Mouse (Mus musculus) hindbrain, embryonic 15.5 days (tissue): ENCODE results near the gene Olfr1217. TPM values are rescaled to one million over a fixed set of nuclear protein-coding genes. Genes with fewer than 3 reads are reported as not detected.
"Not testable (repeated sequence)": the region's sequence is repeated elsewhere in the genome, so short reads cannot be mapped to it uniquely, and the experiment has no call there.

Source experiments
- ATAC-seq: fragments of 200-750 bp; cut with Nextera tagmentation; 2 replicates; pipeline ENCODE4 v1.8.0; 2017; ENCODE audit warnings: low read depth, moderate number of reproducible peaks, moderate TSS enrichment; ENCODE audit not compliant: low FRiP score
- H3K27ac ChIP-seq: fragments of 300-500 bp; sonication (generic); replicated peaks from 2 replicates; pipeline ENCODE4 v1.5.1; 2015; ENCODE audit warnings: mild to moderate bottlenecking, inconsistent platforms
- H3K27me3 ChIP-seq: fragments of 300-500 bp; sonication (generic); 2 replicates; pipeline ENCODE4 v1.6.1; 2015; ENCODE audit warnings: control low read depth, inconsistent platforms
- H3K36me3 ChIP-seq: fragments of 300-500 bp; sonication (generic); 2 replicates; pipeline ENCODE4 v1.6.1; 2015; ENCODE audit warnings: control low read depth, inconsistent platforms
- H3K4me1 ChIP-seq: fragments of 300-500 bp; sonication (generic); replicated peaks from 2 replicates; pipeline ENCODE4 v1.6.1; 2015; ENCODE audit warnings: control low read depth, inconsistent platforms
- H3K4me2 ChIP-seq: fragments of 300-500 bp; sonication (generic); 2 replicates; pipeline ENCODE4 v1.6.1; 2015; ENCODE audit warnings: moderate library complexity, mild to moderate bottlenecking, inconsistent platforms
- H3K4me3 ChIP-seq: fragments of 300-500 bp; sonication (generic); 2 replicates; pipeline ENCODE4 v1.5.1; 2015; ENCODE audit warnings: mild to moderate bottlenecking, inconsistent platforms
- H3K9ac ChIP-seq: fragments of 300-500 bp; sonication (generic); 2 replicates; pipeline ENCODE4 v1.6.1; 2015; ENCODE audit warnings: inconsistent platforms
- H3K9me3 ChIP-seq: fragments of 300-500 bp; sonication (generic); 2 replicates; pipeline ENCODE4 v1.6.1; 2016; ENCODE audit warnings: control low read depth, inconsistent platforms
- WGBS: fragments of 180-500 bp; shearing (Covaris S2); methylation state at CpG from one replicate; pipeline ENCODE4 v1.1.7; 2015; 5-methylcytosine and 5-hydroxymethylcytosine counted together
- polyA plus RNA-seq: library from polyadenylated mRNA; unstranded; fragments of >200 nt; fragmentation: Nextera tagmentation; extraction: Ambion mirVana; gene quantifications from 2 replicates; pipeline ENCODE4 v1.2.1, GENCODE M21; 2015

Olfr1217 gene
- polyA plus RNA-seq: not detected in 2 replicates

DNA sequence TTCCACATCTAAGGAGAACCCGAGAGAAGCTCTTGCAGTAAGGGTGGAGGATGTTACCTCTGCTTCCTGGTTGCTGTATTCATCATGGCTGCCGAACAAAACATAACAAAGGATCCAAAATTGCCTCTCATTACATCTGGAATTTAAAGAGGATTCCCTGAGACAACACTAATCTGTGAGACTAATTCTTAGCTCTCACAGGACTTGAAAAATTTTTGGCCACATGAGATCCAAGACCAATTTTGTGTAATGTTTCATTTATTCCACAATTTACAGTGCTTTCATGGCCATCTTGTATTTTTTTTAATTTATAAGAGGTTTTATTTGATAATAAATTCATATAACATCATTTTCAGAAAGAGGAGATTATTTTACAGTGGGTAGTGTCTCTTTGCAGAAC lies at the start of gene Olfr1217:
TSS of gene Olfr1217 (minus strand) at position 101 of the 400 bp plus-strand sequence.
- H3K4me1 ChIP-seq: no peaks in the 10 kb centered on the region
- no peaks in the 10 kb centered on the region for H3K27me3 ChIP-seq
- no peak within 1 kb of the TSS for H3K4me2 ChIP-seq
- H3K9me3 ChIP-seq: no peaks in the 10 kb centered on the region
- H3K27ac ChIP-seq: no peak within 1 kb of the TSS
- H3K9ac ChIP-seq: no peak within 1 kb of the TSS
- H3K36me3 ChIP-seq: no peaks in the 10 kb centered on the region
- no peak within 1 kb of the TSS for H3K4me3 ChIP-seq
- ATAC-seq: no peak
- 84% methylated on average over 2 of the region's 2 CpGs for WGBS

DNA sequence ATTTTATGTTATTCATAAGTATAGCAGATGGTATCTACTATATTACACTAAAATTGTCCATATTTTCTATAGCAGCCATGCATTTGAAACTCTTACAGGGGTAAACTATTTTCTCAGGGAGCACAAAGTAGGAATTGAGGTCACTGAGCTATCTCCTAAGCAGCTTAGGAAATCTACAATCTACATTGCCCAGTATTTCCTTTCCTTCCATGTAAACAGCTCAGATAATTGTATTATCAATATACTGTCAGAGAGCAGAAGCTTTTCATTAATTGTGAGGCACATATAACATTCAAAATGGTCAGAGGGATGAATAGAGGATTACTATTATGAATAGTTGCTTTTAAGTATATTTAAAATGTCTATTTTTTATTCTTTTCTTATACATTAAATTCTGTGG lies 49.6 kb upstream of the Olfr1217 start:
- H3K36me3 ChIP-seq: no peaks in the 10 kb centered on the region
- H3K9me3 ChIP-seq: no peaks in the 10 kb centered on the region
- no peak overlapping the region for H3K4me3 ChIP-seq
- H3K4me2 ChIP-seq: no peak overlapping the region
- no peak for ATAC-seq
- no peaks in the 10 kb centered on the region for H3K4me1 ChIP-seq
- no peaks in the 10 kb centered on the region for H3K27me3 ChIP-seq
- no peak overlapping the region for H3K27ac ChIP-seq
- H3K9ac ChIP-seq: no peak overlapping the region

DNA sequence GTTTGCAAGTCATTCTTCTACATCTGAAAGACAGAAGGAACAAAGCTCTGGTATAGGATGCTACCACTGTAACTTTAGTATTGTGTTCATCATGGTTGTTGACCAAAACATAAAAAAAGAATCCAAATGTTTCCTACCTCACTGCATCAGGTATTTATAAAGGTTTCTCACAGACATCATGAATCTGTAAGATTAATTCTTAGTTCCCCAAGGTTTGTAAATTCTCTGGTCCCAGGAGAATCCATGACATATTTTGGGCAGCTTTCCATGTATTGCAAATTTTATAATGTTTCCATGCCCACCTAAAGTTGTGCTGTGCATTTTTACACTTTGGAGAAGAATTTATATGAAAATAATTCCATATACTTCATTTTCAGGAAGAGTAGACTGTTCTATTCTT lies 29.2 kb upstream of the Olfr1217 start, which contains the start of gene Olfr1218:
TSS of gene Olfr1218 (minus strand) at position 101 of the 400 bp plus-strand sequence.
- H3K27ac ChIP-seq: no peak within 1 kb of the TSS
- no peak within 1 kb of the TSS for H3K9ac ChIP-seq
- H3K36me3 ChIP-seq: no peaks in the 10 kb centered on the region
- H3K4me2 ChIP-seq: no peak within 1 kb of the TSS
- no peaks in the 10 kb centered on the region for H3K27me3 ChIP-seq
- no peak within 1 kb of the TSS for H3K4me3 ChIP-seq
- ATAC-seq: no peak
- no peaks in the 10 kb centered on the region for H3K9me3 ChIP-seq
- H3K4me1 ChIP-seq: no peaks in the 10 kb centered on the region

DNA sequence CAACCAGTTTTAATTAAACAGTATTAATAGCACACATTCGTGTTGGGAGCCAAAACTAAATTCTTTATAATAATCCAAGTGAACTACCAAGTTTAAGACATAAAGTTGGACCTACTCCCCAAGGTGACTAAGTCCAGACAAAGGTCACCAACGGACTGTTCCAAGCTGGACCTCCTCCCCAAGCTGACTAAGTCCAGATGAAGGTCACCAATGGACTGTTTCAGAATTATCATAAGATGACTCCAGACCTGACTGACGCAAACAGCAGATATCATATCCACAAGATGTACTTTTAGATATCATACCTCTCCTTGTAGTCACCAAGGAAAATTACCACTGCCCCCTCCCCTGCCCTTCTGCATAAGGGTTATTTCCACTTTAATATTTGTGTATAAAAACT lies 10.4 kb downstream of the Olfr1217 start:
- H3K4me1 ChIP-seq, H3K27ac ChIP-seq, H3K9me3 ChIP-seq, H3K36me3 ChIP-seq, H3K4me3 ChIP-seq, H3K9ac ChIP-seq, H3K27me3 ChIP-seq, H3K4me2 ChIP-seq, ATAC-seq: not testable (repeated sequence)
- WGBS: 80% methylated on average over 3 of the region's 3 CpGs

DNA sequence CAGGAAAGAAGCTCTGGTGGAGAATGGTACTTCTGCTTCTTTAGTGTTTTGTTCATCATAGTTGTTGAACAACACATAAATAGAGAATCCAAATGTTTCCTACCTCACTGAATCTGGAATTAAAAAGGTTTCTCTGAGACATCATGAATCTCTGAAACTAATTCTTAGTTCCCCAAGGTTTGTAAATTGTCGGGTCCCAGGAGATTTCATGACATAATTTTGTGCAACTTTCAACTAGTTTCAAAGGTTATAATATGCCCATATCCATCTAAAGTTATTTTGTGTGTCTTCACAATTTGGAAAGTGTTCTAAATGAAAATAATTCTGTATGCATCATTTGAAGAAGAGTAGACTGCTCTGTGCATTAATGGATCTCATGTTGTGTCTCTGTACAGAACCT lies 13.6 kb downstream of the Olfr1217 start, which contains the start of gene Olfr1216:
TSS of gene Olfr1216 (minus strand) at position 101 of the 400 bp plus-strand sequence.
- Histone ChIP-seq H3K27ac (no peak within 1 kb of the TSS), H3K9me3 (no peaks in the 10 kb centered on the region), H3K4me3 (no peak within 1 kb of the TSS), H3K27me3 (no peaks in the 10 kb centered on the region), H3K4me1 (no peaks in the 10 kb centered on the region), H3K36me3 (no peaks in the 10 kb centered on the region), H3K4me2 (no peak within 1 kb of the TSS), H3K9ac (no peak within 1 kb of the TSS)
- no peak for ATAC-seq
- 84% methylated on average over 1 of the region's 1 CpGs for WGBS

DNA sequence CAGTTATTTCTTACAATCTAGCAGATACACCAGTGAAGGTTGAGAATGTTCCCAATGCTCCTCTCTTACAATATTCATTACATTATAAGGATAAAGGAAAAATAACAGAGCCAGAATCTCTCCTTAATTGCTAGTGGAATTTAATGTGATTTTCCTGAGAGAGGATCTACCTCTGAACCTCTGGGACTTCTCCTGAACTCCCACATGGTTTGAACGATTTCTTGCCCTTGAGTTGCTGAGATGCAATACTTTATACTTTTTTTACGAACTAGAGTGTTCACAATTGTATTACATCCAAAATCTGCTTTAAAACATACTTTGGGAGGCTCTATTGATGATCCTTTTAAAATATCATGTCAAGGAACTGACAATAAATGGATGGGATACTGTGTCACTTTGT lies 25.0 kb downstream of the Olfr1217 start, which contains the start of gene Olfr1215:
TSS of gene Olfr1215 (minus strand) at position 101 of the 400 bp plus-strand sequence.
- Histone ChIP-seq H3K27ac (no peak within 1 kb of the TSS), H3K4me2 (no peak within 1 kb of the TSS), H3K27me3 (no peaks in the 10 kb centered on the region), H3K4me3 (no peak within 1 kb of the TSS), H3K36me3 (no peaks in the 10 kb centered on the region), H3K4me1 (no peaks in the 10 kb centered on the region), H3K9ac (no peak within 1 kb of the TSS), H3K9me3 (no peaks in the 10 kb centered on the region)
- no peak for ATAC-seq
- WGBS: 70% methylated on average over 2 of the region's 2 CpGs

DNA sequence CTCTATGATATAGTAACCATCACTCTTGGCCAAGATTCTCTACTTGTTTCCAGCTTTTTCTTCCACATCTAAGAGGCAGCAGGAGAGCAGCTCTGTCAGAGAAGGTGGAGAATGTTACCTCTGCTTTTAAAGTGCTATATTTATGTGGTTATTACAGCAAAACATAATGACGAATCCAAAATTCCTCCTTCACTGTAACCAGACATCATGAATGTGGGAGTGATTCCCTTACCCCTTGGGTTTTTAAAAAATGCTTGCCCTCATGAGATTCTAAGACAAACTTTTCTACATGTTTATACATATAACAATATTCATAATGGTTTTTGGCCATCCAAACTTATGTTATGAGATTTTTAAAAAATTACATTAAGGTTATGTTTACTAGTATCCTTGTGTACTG lies 39.3 kb downstream of the Olfr1217 start, which contains the start of gene Olfr1214:
TSS of gene Olfr1214 (minus strand) at position 101 of the 400 bp plus-strand sequence.
- Histone ChIP-seq H3K27ac (no peak within 1 kb of the TSS), H3K9me3 (no peaks in the 10 kb centered on the region), H3K36me3 (no peaks in the 10 kb centered on the region), H3K9ac (no peak within 1 kb of the TSS), H3K4me1 (no peaks in the 10 kb centered on the region), H3K27me3 (no peaks in the 10 kb centered on the region), H3K4me3 (no peak within 1 kb of the TSS), H3K4me2 (no peak within 1 kb of the TSS)
- no peak for ATAC-seq
- WGBS: 94% methylated on average over 1 of the region's 1 CpGs

DNA sequence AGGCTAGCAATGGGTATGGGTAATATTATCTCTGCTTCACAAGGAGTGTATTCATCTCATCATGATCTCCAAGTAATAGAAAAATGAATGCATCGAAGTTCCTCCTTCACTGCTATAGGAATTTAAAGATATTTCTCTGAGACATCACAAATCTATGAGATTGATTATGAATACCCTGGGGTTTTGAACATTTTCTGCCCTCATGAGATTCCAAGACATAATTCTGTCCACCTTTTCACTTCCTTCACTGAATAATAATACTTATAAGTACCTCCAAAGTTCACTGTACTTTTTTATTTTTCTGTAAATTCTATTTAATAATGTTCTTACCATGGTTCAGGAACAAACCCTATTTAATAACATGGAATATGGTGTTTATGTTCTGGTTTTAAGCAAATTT lies 51.7 kb downstream of the Olfr1217 start, which contains the start of gene Gm13762:
TSS of gene Gm13762 (minus strand) at position 101 of the 400 bp plus-strand sequence.
- H3K9ac ChIP-seq: no peak within 1 kb of the TSS
- no peak within 1 kb of the TSS for H3K4me3 ChIP-seq
- H3K36me3 ChIP-seq: no peaks in the 10 kb centered on the region
- H3K9me3 ChIP-seq: no peaks in the 10 kb centered on the region
- no peak for ATAC-seq
- H3K27ac ChIP-seq: no peak within 1 kb of the TSS
- no peaks in the 10 kb centered on the region for H3K27me3 ChIP-seq
- 95% methylated on average over 1 of the region's 1 CpGs for WGBS
- H3K4me2 ChIP-seq: no peak within 1 kb of the TSS
- no peaks in the 10 kb centered on the region for H3K4me1 ChIP-seq

Other genes with a start within 250 kb of the Olfr1217 start
- not detected in 2 replicates for gene Olfr1201, start 239.0 kb downstream of the Olfr1217 start, polyA plus RNA-seq
- gene Olfr1202, start 217.6 kb downstream of the Olfr1217 start, polyA plus RNA-seq: 0.04 TPM in 1 of 2 replicates, not detected in the other
- gene Olfr1205, start 202.3 kb downstream of the Olfr1217 start, polyA plus RNA-seq: not detected in 2 replicates
- gene Olfr1204, start 182.8 kb downstream of the Olfr1217 start, polyA plus RNA-seq: not detected in 2 replicates
- not detected in 2 replicates for gene Olfr1206, start 168.8 kb downstream of the Olfr1217 start, polyA plus RNA-seq
- gene Olfr1208, start 129.8 kb downstream of the Olfr1217 start, polyA plus RNA-seq: not detected in 2 replicates
- gene Olfr1209, start 116.9 kb downstream of the Olfr1217 start, polyA plus RNA-seq: not detected in 2 replicates
- not detected in 2 replicates for gene Olfr1211, start 94.0 kb downstream of the Olfr1217 start, polyA plus RNA-seq
- gene Olfr1212, start 78.1 kb downstream of the Olfr1217 start, polyA plus RNA-seq: not detected in 2 replicates
- gene Gm13762, start 51.8 kb downstream of the Olfr1217 start, polyA plus RNA-seq: not detected in 2 replicates
- not detected in 2 replicates for gene Olfr1214, start 39.4 kb downstream of the Olfr1217 start, polyA plus RNA-seq
- not detected in 2 replicates for gene Olfr1215, start 25.1 kb downstream of the Olfr1217 start, polyA plus RNA-seq
- not detected in 2 replicates for gene Olfr1216, start 13.7 kb downstream of the Olfr1217 start, polyA plus RNA-seq
- not detected in 2 replicates for gene Olfr1218, start 29.1 kb upstream of the Olfr1217 start, polyA plus RNA-seq
- gene Olfr1219, start 51.4 kb upstream of the Olfr1217 start, polyA plus RNA-seq: not detected in 2 replicates
- not detected in 2 replicates for gene Olfr1220, start 74.8 kb upstream of the Olfr1217 start, polyA plus RNA-seq
- not detected in 2 replicates for gene Olfr1221, start 85.2 kb upstream of the Olfr1217 start, polyA plus RNA-seq
- not detected in 2 replicates for gene Olfr1222, start 101.0 kb upstream of the Olfr1217 start, polyA plus RNA-seq
- not detected in 2 replicates for gene Olfr1223, start 119.5 kb upstream of the Olfr1217 start, polyA plus RNA-seq
- not detected in 2 replicates for gene Olfr1224-ps1, start 132.0 kb upstream of the Olfr1217 start, polyA plus RNA-seq
- not detected in 2 replicates for gene Olfr1225, start 142.6 kb upstream of the Olfr1217 start, polyA plus RNA-seq
- gene Olfr1226, start 168.0 kb upstream of the Olfr1217 start, polyA plus RNA-seq: not detected in 2 replicates
- gene Olfr1228, start 222.0 kb upstream of the Olfr1217 start, polyA plus RNA-seq: not detected in 2 replicates